Mouse (Mus musculus) bone marrow, adult 2 months (tissue): ENCODE measurements around the gene Gm17349.

Experiments
- CTCF ChIP-seq: fragments of 200-500 bp; IDR thresholded peaks from 2 replicates; pipeline ENCODE4 v1.5.1; 2011; ENCODE audit warnings: low read length, control low read depth; ENCODE audit not compliant: control insufficient read depth, insufficient read depth
- POLR2A ChIP-seq: fragments of 200-500 bp; IDR thresholded peaks from 2 replicates; pipeline ENCODE4 v1.6.1; 2011; ENCODE audit warnings: low read depth, mild to moderate bottlenecking, control low read depth, low read length, borderline replicate concordance; ENCODE audit not compliant: control insufficient read depth

- no peak for TF ChIP-seq POLR2A
- no peak for TF ChIP-seq CTCF
Observed at GRCm38 (mm10) chr15:99669392-99669791, 35.9 kb downstream of the Gm17349 start.
